Mouse (Mus musculus): ENCODE measurements around the gene Gm128. TPM values are rescaled to one million over a fixed set of nuclear protein-coding genes. Genes with fewer than 3 reads are reported as not detected.
"Not testable (repeated sequence)": the region's sequence is repeated elsewhere in the genome, so short reads cannot be mapped to it uniquely, and the experiment has no call there.

Gm128 gene
- polyA plus RNA-seq, 2 experiments from 2014 or later: 0.65 to 1.1 TPM

GRCm38 (mm10) chr3:95230495-95231297, 10.7 kb downstream of the Gm128 start:
- ATAC-seq: no peak

- ATAC-seq: no peak
Observed at GRCm38 (mm10) chr3:95229781-95230494, 11.5 kb downstream of the Gm128 start.

- peak; percentile 10 for ATAC-seq
Observed at GRCm38 (mm10) chr3:95228894-95229780, 12.3 kb downstream of the Gm128 start.

GRCm38 (mm10) chr3:95228148-95228893, 13.1 kb downstream of the Gm128 start, which contains the start of gene Cdc42se1:
Cdc42se1 (plus strand) TSS chr3:95228732.
- ATAC-seq: peak; percentile 81

GRCm38 (mm10) chr3:95227214-95227613, 14.2 kb downstream of the Gm128 start:
- ATAC-seq: no peak

GRCm38 (mm10) chr3:95224295-95224694, 17.1 kb downstream of the Gm128 start:
- ATAC-seq: no peak

- peak; percentile 4 for ATAC-seq
Observed at GRCm38 (mm10) chr3:95223041-95223440, 18.4 kb downstream of the Gm128 start.

- no peak for ATAC-seq
Observed at GRCm38 (mm10) chr3:95218466-95219137, 22.8 kb downstream of the Gm128 start.

GRCm38 (mm10) chr3:95217255-95218134, 23.9 kb downstream of the Gm128 start, which contains the start of gene Gabpb2:
Gabpb2 (minus strand) TSS chr3:95217916.
- peak; percentile 88 for ATAC-seq

GRCm38 (mm10) chr3:95216655-95217254, 24.6 kb downstream of the Gm128 start:
- ATAC-seq: peak; percentile 4

GRCm38 (mm10) chr3:95213609-95213975, 27.8 kb downstream of the Gm128 start:
- ATAC-seq: no peak

GRCm38 (mm10) chr3:95212889-95213608, 28.3 kb downstream of the Gm128 start:
- ATAC-seq: not testable (repeated sequence)

- peak; percentile 32 for ATAC-seq
Observed at GRCm38 (mm10) chr3:95210585-95210984, 30.8 kb downstream of the Gm128 start.

- no peak for ATAC-seq
Observed at GRCm38 (mm10) chr3:95208286-95208685, 33.1 kb downstream of the Gm128 start.

GRCm38 (mm10) chr3:95203880-95204279, 37.5 kb downstream of the Gm128 start:
- ATAC-seq: no peak

- no peak for ATAC-seq
Observed at GRCm38 (mm10) chr3:95200562-95200961, 40.8 kb downstream of the Gm128 start.

GRCm38 (mm10) chr3:95200132-95200531, 41.3 kb downstream of the Gm128 start:
- no peak for ATAC-seq

- no peak for ATAC-seq
Observed at GRCm38 (mm10) chr3:95199101-95199500, 42.3 kb downstream of the Gm128 start.

- ATAC-seq: no peak
Observed at GRCm38 (mm10) chr3:95195772-95196171, 45.6 kb downstream of the Gm128 start.

Data from CD4-positive, CD25-positive, alpha-beta regulatory T cell, adult 4 months (primary cell).